Mouse (Mus musculus): Measurements from ENCODE around the gene Sirt1. TPM values are rescaled to one million over a fixed set of nuclear protein-coding genes. Genes with fewer than 3 reads are reported as not detected.

The Sirt1 gene
- polyA plus RNA-seq (2015; fragmentation: Nextera tagmentation; extraction: Ambion mirVana) = 3.3 and 4.5 TPM in 2 replicates

DNA sequence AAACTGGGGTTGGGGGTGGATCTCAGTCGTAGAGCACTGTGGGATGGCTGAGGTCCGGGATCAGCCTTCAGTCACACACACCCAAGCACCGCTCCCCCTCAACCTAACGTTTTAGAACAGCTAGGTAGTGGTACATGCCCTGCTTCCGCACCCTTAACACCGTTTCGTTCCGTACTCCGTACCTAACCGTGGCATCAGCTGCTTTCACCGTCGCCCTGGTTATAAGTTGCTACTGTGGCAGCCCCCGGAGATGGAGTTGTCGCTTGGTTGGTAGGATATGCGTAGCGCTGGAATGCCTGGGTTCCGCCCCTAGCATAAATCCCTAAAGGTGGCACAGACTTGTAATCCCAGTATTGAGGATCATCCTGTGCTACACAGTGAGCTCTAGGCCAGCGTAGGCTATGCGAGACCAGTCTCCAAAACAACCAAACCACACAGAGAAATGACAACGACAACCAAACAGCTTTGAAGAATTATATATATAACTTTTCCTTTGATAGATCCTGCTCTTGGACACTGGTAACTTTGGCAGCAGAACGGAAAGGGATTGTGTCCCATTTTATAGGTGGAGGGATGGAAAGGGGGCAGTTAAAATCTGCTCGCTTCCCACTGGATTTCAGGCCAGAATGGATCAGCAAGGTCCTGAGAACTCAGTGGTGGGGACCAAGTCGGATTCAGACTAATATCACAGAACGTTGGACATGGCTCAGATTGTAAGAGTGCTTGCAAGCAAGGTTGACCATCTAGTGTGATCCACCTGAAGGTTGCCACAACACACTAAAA is at the start of gene Sirt1:
TSS of gene Sirt1 (minus strand) at position 207 of the 783 bp plus-strand sequence.
- peak within 1 kb of the TSS; percentile 93 for H3K4me2 ChIP-seq (ENCODE audit: low read depth, low read length)
- no peak for ATAC-seq (ENCODE audit: insufficient read depth, low FRiP score)
- H3K4me1 ChIP-seq (ENCODE audit: control insufficient read depth, insufficient read depth, low read length) = 0 out of 2 replicates have a peak, but pooled peaks cover 5% of the 10 kb centered on the region
- H3K27ac ChIP-seq (ENCODE audit: low read length) = peak within 1 kb of the TSS; percentile 51
- WGBS = 3% methylated on average over 24 of the region's 24 CpGs
- H3K36me3 ChIP-seq (ENCODE audit: control insufficient read depth, insufficient read depth, low read length) = no peaks in the 10 kb centered on the region
- H3K27me3 ChIP-seq (ENCODE audit: control insufficient read depth, insufficient read depth, low read length) = no peaks in the 10 kb centered on the region
- peak within 1 kb of the TSS; percentile 82 for H3K9ac ChIP-seq (ENCODE audit: low read length)
- peak within 1 kb of the TSS; percentile 66 for H3K4me3 ChIP-seq (replicated peaks; ENCODE audit: low read length)
- H3K9me3 ChIP-seq (replicated peaks; ENCODE audit: control insufficient read depth, low read length) = no peaks in the 10 kb centered on the region

DNA sequence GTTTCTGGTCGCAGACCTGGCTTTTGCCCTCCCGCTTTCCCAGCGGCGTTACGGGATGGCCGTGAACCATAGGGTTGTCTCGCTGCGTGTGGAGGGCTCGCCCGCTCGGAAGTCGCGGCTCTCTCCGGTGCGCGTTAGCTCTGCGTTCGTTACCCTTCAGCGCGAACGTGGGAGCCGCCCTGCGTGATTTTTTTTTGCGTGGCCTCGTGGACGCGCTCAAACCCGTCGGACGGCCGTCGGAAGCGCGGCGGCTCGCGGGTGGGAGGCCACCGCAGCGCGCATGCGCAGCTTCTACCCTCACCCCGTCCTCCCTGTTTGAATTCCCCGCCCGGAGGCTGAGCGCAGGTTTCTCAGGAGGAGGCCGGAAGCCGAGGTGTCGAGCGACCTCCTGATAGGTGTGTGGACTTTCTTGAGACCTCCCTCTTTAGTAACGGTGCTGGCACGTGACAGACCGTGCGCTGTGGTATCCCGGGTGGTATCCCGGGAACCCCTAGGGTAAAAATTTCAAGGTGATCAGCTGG is 48.3 kb upstream of the Sirt1 start, which contains the start of gene Ctnna3:
TSS of gene Ctnna3 (plus strand) at position 314 of the 521 bp plus-strand sequence.
- Histone ChIP-seq H3K27me3 (ENCODE audit: control insufficient read depth, insufficient read depth, low read length) (no peaks in the 10 kb centered on the region), H3K4me1 (ENCODE audit: control insufficient read depth, insufficient read depth, low read length) (no peaks in the 10 kb centered on the region), H3K4me2 (ENCODE audit: low read depth, low read length) (peak within 1 kb of the TSS; percentile 68), H3K9ac (ENCODE audit: low read length) (peak within 1 kb of the TSS; percentile 83), H3K36me3 (ENCODE audit: control insufficient read depth, insufficient read depth, low read length) (no peaks in the 10 kb centered on the region), H3K27ac (ENCODE audit: low read length) (peak within 1 kb of the TSS; percentile 82), H3K4me3 (replicated peaks; ENCODE audit: low read length) (peak within 1 kb of the TSS; percentile 88), H3K9me3 (replicated peaks; ENCODE audit: control insufficient read depth, low read length) (no peaks in the 10 kb centered on the region)
- ATAC-seq (ENCODE audit: insufficient read depth, low FRiP score) = peak; percentile 95
- WGBS = under 1% methylated on average over 55 of the region's 55 CpGs

DNA sequence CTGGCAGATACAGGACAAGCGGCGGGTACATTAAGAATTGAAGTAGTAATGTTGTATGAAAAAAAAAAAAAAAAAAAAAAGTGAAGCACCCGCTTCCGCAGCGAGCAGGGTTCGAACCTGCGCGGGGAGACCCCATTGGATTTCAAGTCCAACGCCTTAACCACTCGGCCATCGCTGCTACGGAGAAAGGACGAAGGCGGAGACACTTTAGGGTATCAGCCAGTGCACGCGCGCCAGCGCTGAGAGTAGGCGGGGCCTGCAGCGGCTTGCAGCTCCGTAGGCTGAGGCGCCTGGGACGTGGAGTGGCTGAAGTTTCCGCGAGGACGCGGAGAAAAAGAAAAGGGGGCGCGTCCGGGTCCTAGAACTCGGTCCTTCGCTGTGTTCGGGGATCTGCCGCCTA is 47.9 kb upstream of the Sirt1 start:
- ATAC-seq (ENCODE audit: insufficient read depth, low FRiP score) = peak; percentile 94
- Histone ChIP-seq H3K9ac (ENCODE audit: low read length) (peak overlapping the region; percentile 83), H3K4me2 (ENCODE audit: low read depth, low read length) (peak overlapping the region; percentile 68), H3K27ac (ENCODE audit: low read length) (peak overlapping the region; percentile 82), H3K4me3 (replicated peaks; ENCODE audit: low read length) (peak overlapping the region; percentile 88), H3K4me1 (ENCODE audit: control insufficient read depth, insufficient read depth, low read length) (no peaks in the 10 kb centered on the region), H3K9me3 (replicated peaks; ENCODE audit: control insufficient read depth, low read length) (no peaks in the 10 kb centered on the region), H3K36me3 (ENCODE audit: control insufficient read depth, insufficient read depth, low read length) (no peaks in the 10 kb centered on the region), H3K27me3 (ENCODE audit: control insufficient read depth, insufficient read depth, low read length) (no peaks in the 10 kb centered on the region)
- WGBS = under 1% methylated on average over 34 of the region's 34 CpGs

DNA sequence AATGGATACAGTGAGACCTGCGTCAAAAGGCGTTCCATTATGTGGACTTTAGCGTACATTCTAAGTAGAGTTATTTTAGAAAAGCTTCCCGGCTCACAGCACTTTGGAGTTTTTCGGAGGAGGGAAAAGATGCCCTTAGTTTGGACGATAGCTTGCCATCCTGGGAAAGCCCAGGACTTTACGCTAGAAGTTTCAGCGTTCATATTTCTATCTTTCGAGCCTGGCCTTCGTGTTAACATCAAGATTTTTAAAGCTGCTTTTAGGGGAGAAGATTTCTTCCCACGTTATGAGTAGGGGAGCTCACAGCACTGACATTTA is 47.5 kb upstream of the Sirt1 start:
- Histone ChIP-seq H3K4me1 (ENCODE audit: control insufficient read depth, insufficient read depth, low read length) (no peaks in the 10 kb centered on the region), H3K9me3 (replicated peaks; ENCODE audit: control insufficient read depth, low read length) (no peaks in the 10 kb centered on the region), H3K9ac (ENCODE audit: low read length) (peak overlapping the region; percentile 63), H3K4me2 (ENCODE audit: low read depth, low read length) (peak overlapping the region; percentile 68), H3K4me3 (replicated peaks; ENCODE audit: low read length) (peak overlapping the region; percentile 88), H3K36me3 (ENCODE audit: control insufficient read depth, insufficient read depth, low read length) (no peaks in the 10 kb centered on the region), H3K27ac (ENCODE audit: low read length) (peak overlapping the region; percentile 10; the same call in 1 of the 2 replicates), H3K27me3 (ENCODE audit: control insufficient read depth, insufficient read depth, low read length) (no peaks in the 10 kb centered on the region)
- under 1% methylated on average over 11 of the region's 11 CpGs for WGBS
- no peak for ATAC-seq (ENCODE audit: insufficient read depth, low FRiP score)

DNA sequence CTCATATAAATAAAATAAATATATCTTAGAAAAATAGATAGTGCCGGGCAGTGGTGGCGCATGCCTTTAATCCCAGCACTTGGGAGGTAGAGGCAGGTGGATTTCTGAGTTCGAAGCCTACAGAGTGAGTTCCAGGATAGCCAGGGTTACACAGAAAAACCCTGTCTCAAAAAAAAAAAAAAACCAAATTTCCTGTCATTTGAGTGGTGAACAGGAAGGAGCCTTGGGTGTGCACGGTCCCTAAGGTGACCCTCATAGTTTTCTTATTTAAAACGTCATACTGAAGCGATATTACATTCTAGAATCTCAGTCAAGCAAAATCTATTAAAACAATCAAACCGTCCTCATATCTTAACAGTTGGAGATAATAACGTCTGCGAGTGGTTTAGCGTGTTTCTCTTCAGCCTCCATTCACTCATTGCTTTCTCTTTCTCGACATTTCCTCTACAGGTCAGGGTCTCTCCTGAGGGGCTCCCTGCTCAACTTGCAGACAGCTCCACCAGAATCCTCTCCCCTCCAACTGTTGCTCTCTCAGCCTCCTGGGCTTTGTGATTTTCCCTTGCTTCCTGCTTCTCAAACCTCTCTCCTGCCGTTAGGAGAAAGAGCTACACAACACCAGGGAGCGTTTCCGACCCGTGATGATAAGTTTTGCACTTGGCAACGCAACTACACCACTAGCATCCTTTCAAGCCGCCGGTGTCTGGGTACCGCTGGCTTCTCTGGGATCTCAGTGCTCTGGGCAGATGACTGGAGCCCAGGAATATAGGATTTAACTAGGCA is 46.9 kb upstream of the Sirt1 start:
- no peaks in the 10 kb centered on the region for H3K4me1 ChIP-seq (ENCODE audit: control insufficient read depth, insufficient read depth, low read length)
- ATAC-seq (ENCODE audit: insufficient read depth, low FRiP score) = no peak
- no peaks in the 10 kb centered on the region for H3K27me3 ChIP-seq (ENCODE audit: control insufficient read depth, insufficient read depth, low read length)
- H3K9ac ChIP-seq (ENCODE audit: low read length) = peak overlapping the region; percentile 63
- H3K4me2 ChIP-seq (ENCODE audit: low read depth, low read length) = peak overlapping the region; percentile 68
- H3K4me3 ChIP-seq (replicated peaks; ENCODE audit: low read length) = peak overlapping the region; percentile 88
- no peaks in the 10 kb centered on the region for H3K36me3 ChIP-seq (ENCODE audit: control insufficient read depth, insufficient read depth, low read length)
- no peaks in the 10 kb centered on the region for H3K9me3 ChIP-seq (replicated peaks; ENCODE audit: control insufficient read depth, low read length)
- H3K27ac ChIP-seq (ENCODE audit: low read length) = peak overlapping the region; percentile 10; the same call in 1 of the 2 replicates
- WGBS = 16% methylated on average over 19 of the region's 19 CpGs

DNA sequence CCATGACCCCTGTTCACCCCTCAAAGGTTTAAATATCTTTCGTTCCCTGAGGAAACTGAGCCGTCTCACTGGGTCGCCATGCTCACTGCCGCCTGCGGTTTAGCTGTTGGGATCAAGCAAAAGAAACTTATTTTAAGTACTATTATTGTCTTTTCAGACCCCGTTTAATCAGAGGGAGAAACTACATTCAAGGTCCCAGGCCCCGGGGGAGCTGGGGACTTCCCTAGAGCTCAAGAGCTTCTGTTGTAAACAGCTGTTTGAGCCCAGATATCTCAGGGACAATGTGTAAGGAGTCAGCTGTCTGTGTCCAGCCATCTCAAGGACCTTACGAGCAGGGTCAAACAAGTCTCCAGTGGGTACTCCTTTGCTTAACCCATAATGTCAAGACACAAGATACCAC is 45.6 kb upstream of the Sirt1 start:
- Histone ChIP-seq H3K4me3 (replicated peaks; ENCODE audit: low read length) (no peak overlapping the region), H3K9me3 (replicated peaks; ENCODE audit: control insufficient read depth, low read length) (no peaks in the 10 kb centered on the region), H3K27ac (ENCODE audit: low read length) (no peak overlapping the region), H3K27me3 (ENCODE audit: control insufficient read depth, insufficient read depth, low read length) (no peaks in the 10 kb centered on the region), H3K36me3 (ENCODE audit: control insufficient read depth, insufficient read depth, low read length) (no peaks in the 10 kb centered on the region), H3K4me2 (ENCODE audit: low read depth, low read length) (no peak overlapping the region), H3K4me1 (ENCODE audit: control insufficient read depth, insufficient read depth, low read length) (no peaks in the 10 kb centered on the region), H3K9ac (ENCODE audit: low read length) (no peak overlapping the region)
- WGBS = 82% methylated on average over 8 of the region's 8 CpGs
- ATAC-seq (ENCODE audit: insufficient read depth, low FRiP score) = no peak

DNA sequence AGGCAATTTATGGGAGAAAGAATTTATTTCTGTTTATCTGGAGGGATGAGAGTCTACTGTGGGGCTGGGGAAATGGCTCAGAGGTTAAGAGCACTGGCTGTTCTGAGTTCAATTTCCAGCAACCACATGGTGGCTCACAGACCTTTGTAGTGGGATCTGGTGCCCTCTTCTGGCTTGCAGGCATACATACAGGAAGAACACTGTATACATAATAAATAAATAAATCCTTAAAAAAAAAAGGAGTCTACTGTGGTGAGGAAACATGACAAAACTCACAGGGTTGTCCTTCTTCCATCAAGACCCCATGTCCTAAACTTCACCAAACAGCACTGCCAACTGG is 42.9 kb upstream of the Sirt1 start:
- ATAC-seq (ENCODE audit: insufficient read depth, low FRiP score) = no peak
- no peaks in the 10 kb centered on the region for H3K27me3 ChIP-seq (ENCODE audit: control insufficient read depth, insufficient read depth, low read length)
- H3K9ac ChIP-seq (ENCODE audit: low read length) = no peak overlapping the region
- no peaks in the 10 kb centered on the region for H3K4me1 ChIP-seq (ENCODE audit: control insufficient read depth, insufficient read depth, low read length)
- no peak overlapping the region for H3K27ac ChIP-seq (ENCODE audit: low read length)
- H3K36me3 ChIP-seq (ENCODE audit: control insufficient read depth, insufficient read depth, low read length) = no peaks in the 10 kb centered on the region
- H3K4me2 ChIP-seq (ENCODE audit: low read depth, low read length) = no peak overlapping the region
- H3K4me3 ChIP-seq (replicated peaks; ENCODE audit: low read length) = no peak overlapping the region
- H3K9me3 ChIP-seq (replicated peaks; ENCODE audit: control insufficient read depth, low read length) = no peaks in the 10 kb centered on the region

DNA sequence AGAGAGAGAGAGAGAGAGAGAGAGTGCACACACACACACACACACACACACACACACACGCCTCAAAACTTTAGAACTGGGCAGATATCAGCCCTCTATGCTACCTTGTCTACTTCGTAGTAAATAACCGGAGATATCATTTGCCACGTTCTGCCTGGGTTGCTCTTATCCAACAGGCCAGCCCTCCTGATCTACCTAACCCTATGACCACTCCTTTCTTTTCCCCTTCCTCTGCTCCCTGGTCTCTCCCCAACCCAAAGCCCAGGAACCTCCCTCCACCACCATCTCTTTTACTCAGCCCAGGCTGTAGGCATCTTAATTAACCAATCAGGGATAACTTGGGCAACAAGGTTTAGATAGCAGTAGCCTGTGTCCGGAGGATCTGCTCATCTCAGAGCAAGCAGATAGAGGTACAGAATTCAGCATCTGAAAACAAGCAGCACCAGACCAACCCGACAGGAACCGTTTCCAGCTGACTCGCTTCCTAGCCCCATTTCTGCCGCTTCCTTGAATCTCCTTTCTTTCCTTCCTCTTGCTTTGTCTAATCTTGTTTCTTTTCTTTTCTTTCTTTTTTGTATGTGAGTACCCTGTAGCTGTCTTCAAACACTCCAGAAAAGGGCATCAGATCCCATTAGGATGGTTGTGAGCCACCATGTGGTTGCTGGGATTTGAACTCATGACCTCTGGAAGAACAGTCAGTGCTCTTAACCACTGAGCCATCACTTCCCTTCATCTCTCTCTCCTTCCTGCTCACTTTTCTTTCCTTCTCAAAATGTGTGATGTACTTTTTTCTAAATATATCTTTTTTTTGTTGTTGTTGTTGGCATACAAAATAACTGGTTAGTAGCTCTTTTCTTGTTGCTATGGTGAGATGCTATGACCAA is 42.3 kb upstream of the Sirt1 start:
- H3K4me1 ChIP-seq (ENCODE audit: control insufficient read depth, insufficient read depth, low read length) = no peaks in the 10 kb centered on the region
- no peak for ATAC-seq (ENCODE audit: insufficient read depth, low FRiP score)
- no peaks in the 10 kb centered on the region for H3K36me3 ChIP-seq (ENCODE audit: control insufficient read depth, insufficient read depth, low read length)
- no peak overlapping the region for H3K9ac ChIP-seq (ENCODE audit: low read length)
- no peak overlapping the region for H3K27ac ChIP-seq (ENCODE audit: low read length)
- WGBS = 85% methylated on average over 9 of the region's 9 CpGs
- H3K4me2 ChIP-seq (ENCODE audit: low read depth, low read length) = no peak overlapping the region
- no peak overlapping the region for H3K4me3 ChIP-seq (replicated peaks; ENCODE audit: low read length)
- no peaks in the 10 kb centered on the region for H3K27me3 ChIP-seq (ENCODE audit: control insufficient read depth, insufficient read depth, low read length)
- H3K9me3 ChIP-seq (replicated peaks; ENCODE audit: control insufficient read depth, low read length) = no peaks in the 10 kb centered on the region

All from stomach, embryonic 16.5 days (tissue).